Mouse (Mus musculus): Measurements from ENCODE around the gene Gm10577. TPM values are rescaled to one million over a fixed set of nuclear protein-coding genes. Genes with fewer than 3 reads are reported as not detected.

Gm10577 gene
- total RNA-seq, 2 experiments from 2014 or later = not detected

GRCm38 (mm10) chr4:101017806-101018205 is 2.7 kb downstream of the Gm10577 start:
- DNase-seq = no peak
- Histone ChIP-seq H3K27ac (no peak overlapping the region), H3K4me3 (no peak overlapping the region)
- TF ChIP-seq CTCF (IDR thresholded peaks at IDR 0.05) = no peak
- intact Hi-C loops (cut with DNase I) = no loop called here

GRCm38 (mm10) chr4:101009092-101009491 is 11.4 kb downstream of the Gm10577 start:
- Histone ChIP-seq H3K4me3 (no peak overlapping the region), H3K27ac (no peak overlapping the region)
- intact Hi-C loops (cut with DNase I) = no loop called here
- TF ChIP-seq CTCF (IDR thresholded peaks at IDR 0.05) = no peak
- no peak for DNase-seq

GRCm38 (mm10) chr4:101008362-101008769 is 12.1 kb downstream of the Gm10577 start:
- DNase-seq = no peak
- intact Hi-C loops (cut with DNase I) = no loop called here
- Histone ChIP-seq H3K4me3 (no peak overlapping the region), H3K27ac (no peak overlapping the region)
- TF ChIP-seq CTCF (IDR thresholded peaks at IDR 0.05) = no peak

- no peak for TF ChIP-seq CTCF (IDR thresholded peaks at IDR 0.05)
- intact Hi-C loops (cut with DNase I) = no loop called here
- H3K4me3 ChIP-seq = no peak overlapping the region
- H3K27ac ChIP-seq = no peak overlapping the region
- no peak for DNase-seq
Observed at GRCm38 (mm10) chr4:101002961-101003360, 17.5 kb downstream of the Gm10577 start.

- DNase-seq = no peak
- no peak overlapping the region for H3K27ac ChIP-seq
- intact Hi-C loops (cut with DNase I) = no loop called here
- no peak for TF ChIP-seq CTCF (IDR thresholded peaks at IDR 0.05)
- no peak overlapping the region for H3K4me3 ChIP-seq
Observed at GRCm38 (mm10) chr4:101001073-101001472, 19.4 kb downstream of the Gm10577 start.

GRCm38 (mm10) chr4:101000622-101001021 is 19.9 kb downstream of the Gm10577 start:
- intact Hi-C loops (cut with DNase I) = no loop called here
- Histone ChIP-seq H3K27ac (no peak overlapping the region), H3K4me3 (no peak overlapping the region)
- TF ChIP-seq CTCF (IDR thresholded peaks at IDR 0.05) = no peak
- DNase-seq = no peak

GRCm38 (mm10) chr4:100998906-100999305 is 21.6 kb downstream of the Gm10577 start:
- intact Hi-C loops (cut with DNase I) = loop anchor here (1.0 kb wide), 1 partner anchor 147 kb away; no protein-coding TSS in a partner anchor

GRCm38 (mm10) chr4:100998145-100998544 is 22.4 kb downstream of the Gm10577 start:
- no peak overlapping the region for H3K4me3 ChIP-seq
- peak; percentile 92 for TF ChIP-seq CTCF (IDR thresholded peaks at IDR 0.05)
- intact Hi-C loops (cut with DNase I) = loop anchor here (1.0 kb wide), 1 partner anchor 148 kb away; no protein-coding TSS in a partner anchor
- H3K27ac ChIP-seq = no peak overlapping the region
- DNase-seq = peak; percentile 35

More at GRCm38 (mm10) chr4:100998906-100999305, 21.6 kb downstream of the Gm10577 start:
- Histone ChIP-seq H3K4me3 (no peak overlapping the region), H3K27ac (no peak overlapping the region)
- DNase-seq = no peak
- TF ChIP-seq CTCF (IDR thresholded peaks at IDR 0.05) = no peak

- intact Hi-C loops (cut with DNase I) = no loop called here
- no peak overlapping the region for H3K27ac ChIP-seq
- no peak overlapping the region for H3K4me3 ChIP-seq
- TF ChIP-seq CTCF (IDR thresholded peaks at IDR 0.05) = no peak
- no peak for DNase-seq
Observed at GRCm38 (mm10) chr4:100996060-100996651, 24.3 kb downstream of the Gm10577 start.

GRCm38 (mm10) chr4:100995617-100996016 is 24.9 kb downstream of the Gm10577 start:
- H3K4me3 ChIP-seq = no peak overlapping the region
- DNase-seq = no peak
- TF ChIP-seq CTCF (IDR thresholded peaks at IDR 0.05) = no peak
- no peak overlapping the region for H3K27ac ChIP-seq
- intact Hi-C loops (cut with DNase I) = no loop called here

- intact Hi-C loops (cut with DNase I) = no loop called here
- no peak overlapping the region for H3K27ac ChIP-seq
- H3K4me3 ChIP-seq = no peak overlapping the region
- no peak for DNase-seq
- TF ChIP-seq CTCF (IDR thresholded peaks at IDR 0.05) = no peak
Observed at GRCm38 (mm10) chr4:100994442-100995255, 25.8 kb downstream of the Gm10577 start.

- no peak for DNase-seq
- intact Hi-C loops (cut with DNase I) = no loop called here
- no peak overlapping the region for H3K27ac ChIP-seq
- TF ChIP-seq CTCF (IDR thresholded peaks at IDR 0.05) = no peak
- H3K4me3 ChIP-seq = no peak overlapping the region
Observed at GRCm38 (mm10) chr4:100992086-100992485, 28.4 kb downstream of the Gm10577 start.

- Histone ChIP-seq H3K27ac (no peak overlapping the region), H3K4me3 (no peak overlapping the region)
- intact Hi-C loops (cut with DNase I) = no loop called here
- no peak for TF ChIP-seq CTCF (IDR thresholded peaks at IDR 0.05)
- DNase-seq = peak; percentile 35
Observed at GRCm38 (mm10) chr4:100990996-100991395, 29.5 kb downstream of the Gm10577 start.

Data from gastrocnemius, adult 2 months (tissue).